Mouse (Mus musculus): ENCODE data around the gene Ces1d. TPM values are rescaled to one million over a fixed set of nuclear protein-coding genes. Genes with fewer than 3 reads are reported as not detected.

Ces1d gene
- total RNA-seq (2014; rRNA removed; ENCODE audit: low replicate concordance) (0.50 TPM in 1 of 2 replicates, not detected in the other), polyA plus RNA-seq (2015; fragmentation: Nextera tagmentation; extraction: Ambion mirVana) (1.5 and 2.1 TPM in 2 replicates)

DNA sequence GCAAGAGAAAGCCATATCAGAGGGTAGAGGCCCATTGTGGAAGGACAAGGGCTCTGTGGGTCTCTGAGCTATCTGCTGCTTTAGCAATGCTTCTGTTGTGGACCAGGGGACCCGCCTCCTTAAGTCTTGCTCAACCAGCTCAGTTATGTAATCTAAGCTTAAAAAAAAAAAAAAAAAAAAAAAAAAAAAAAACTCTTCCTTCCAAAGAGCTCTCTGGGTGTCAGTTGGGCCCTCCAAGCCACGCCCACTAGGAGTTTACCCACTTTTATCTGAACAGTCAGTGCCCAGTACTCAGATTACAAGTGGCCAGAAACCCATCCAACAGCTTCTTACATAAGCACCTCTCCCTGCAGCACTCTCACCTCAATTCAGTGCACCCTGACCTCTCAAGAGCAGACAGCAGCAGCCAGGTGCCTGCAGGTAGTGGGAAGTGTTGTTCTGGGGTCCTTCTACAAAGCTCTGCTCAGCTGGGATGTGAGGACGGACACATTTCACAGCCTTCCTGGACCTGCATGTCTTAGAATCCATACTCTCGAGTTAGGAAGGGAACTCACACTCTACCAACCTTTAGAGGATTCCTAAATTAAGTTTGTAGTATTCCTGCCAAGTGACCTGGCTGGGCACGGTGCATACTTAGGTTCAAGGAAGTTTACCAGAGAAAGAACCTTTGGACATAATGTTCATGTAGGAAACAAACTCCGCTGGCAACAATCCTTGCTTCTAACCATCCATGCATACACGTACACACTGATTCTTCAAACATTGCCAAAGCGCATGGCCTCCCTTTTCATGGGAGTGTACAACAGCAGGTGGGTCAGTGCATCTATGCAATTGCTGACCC is at the start of gene Ces1d:
Gene Ces1d, minus strand, starts transcription at position 154 of the 841 bp plus-strand sequence.
- Histone ChIP-seq H3K27me3 (ENCODE audit: control insufficient read depth, insufficient read depth, low read length) (no peaks in the 10 kb centered on the region), H3K4me2 (ENCODE audit: low read depth, low read length) (no peak within 1 kb of the TSS), H3K9me3 (replicated peaks; ENCODE audit: control insufficient read depth, low read length) (no peaks in the 10 kb centered on the region), H3K9ac (replicated peaks; ENCODE audit: low read depth, low read length) (no peak within 1 kb of the TSS), H3K36me3 (replicated peaks; ENCODE audit: control insufficient read depth, insufficient read depth, low read length) (no peaks in the 10 kb centered on the region), H3K4me1 (ENCODE audit: control insufficient read depth, insufficient read depth) (0 out of 2 replicates have a peak, but pooled peaks cover 3% of the 10 kb centered on the region), H3K27ac (ENCODE audit: low read depth) (no peak within 1 kb of the TSS), H3K4me3 (ENCODE audit: low read depth, low read length) (no peak within 1 kb of the TSS)
- 77% methylated on average over 8 of the region's 8 CpGs for WGBS
- DNase-seq (ENCODE audit: low spot score): no peak
- ATAC-seq (ENCODE audit: insufficient read depth, low read depth): no peak
- TF ChIP-seq CTCF (IDR thresholded peaks at IDR 0.05; ENCODE audit: low read depth): no peak
- TF ChIP-seq EP300 (IDR thresholded peaks at IDR 0.05; ENCODE audit: low read depth): no peak

DNA sequence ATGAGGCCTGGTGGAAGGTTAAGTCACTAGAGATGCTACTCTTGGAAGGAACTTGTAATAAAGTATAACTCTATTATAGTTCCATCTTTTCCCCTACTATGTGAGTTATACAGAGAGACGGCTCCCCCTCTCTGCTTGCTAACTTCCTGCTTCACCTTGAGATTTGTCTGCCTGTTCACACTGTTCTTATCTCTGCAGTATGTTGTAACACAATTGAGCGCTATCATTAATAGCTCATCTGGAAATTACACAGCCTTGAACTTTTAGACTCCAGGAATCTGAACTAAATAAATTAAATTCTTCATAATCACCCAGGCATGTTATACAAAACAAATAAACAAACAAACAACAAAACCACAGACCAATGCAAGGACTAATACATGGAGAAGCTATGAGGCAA is 48.4 kb upstream of the Ces1d start:
- no peak overlapping the region for H3K9ac ChIP-seq (replicated peaks; ENCODE audit: low read depth, low read length)
- H3K36me3 ChIP-seq (replicated peaks; ENCODE audit: control insufficient read depth, insufficient read depth, low read length): no peaks in the 10 kb centered on the region
- DNase-seq (ENCODE audit: low spot score): no peak
- no peaks in the 10 kb centered on the region for H3K9me3 ChIP-seq (replicated peaks; ENCODE audit: control insufficient read depth, low read length)
- no peak for ATAC-seq (ENCODE audit: insufficient read depth, low read depth)
- 53% methylated on average over 2 of the region's 2 CpGs for WGBS
- no peaks in the 10 kb centered on the region for H3K4me1 ChIP-seq (ENCODE audit: control insufficient read depth, insufficient read depth)
- H3K4me2 ChIP-seq (ENCODE audit: low read depth, low read length): no peak overlapping the region
- H3K4me3 ChIP-seq (ENCODE audit: low read depth, low read length): no peak overlapping the region
- H3K27ac ChIP-seq (ENCODE audit: low read depth): no peak overlapping the region
- TF ChIP-seq CTCF (IDR thresholded peaks at IDR 0.05; ENCODE audit: low read depth): no peak
- TF ChIP-seq EP300 (IDR thresholded peaks at IDR 0.05; ENCODE audit: low read depth): no peak
- H3K27me3 ChIP-seq (ENCODE audit: control insufficient read depth, insufficient read depth, low read length): no peaks in the 10 kb centered on the region

DNA sequence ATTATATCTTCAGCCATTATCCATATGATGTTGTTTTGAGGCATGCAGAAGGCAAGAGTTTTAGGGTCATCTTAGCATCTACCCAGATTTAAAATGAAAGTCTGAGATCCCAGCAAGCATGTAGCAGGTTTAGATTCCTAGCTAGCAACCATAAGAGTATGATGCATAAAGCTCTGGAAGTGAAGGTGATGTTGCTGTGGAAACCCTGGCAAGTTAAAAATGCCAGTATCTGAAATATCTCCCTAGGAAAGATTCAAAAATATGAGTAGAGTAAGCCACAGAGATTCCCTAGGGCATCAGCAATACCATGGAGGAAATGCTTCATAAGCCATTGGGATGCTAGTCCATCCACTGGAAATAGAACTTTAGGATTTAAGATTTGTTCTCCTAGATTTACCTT is 42.2 kb upstream of the Ces1d start:
- TF ChIP-seq EP300 (IDR thresholded peaks at IDR 0.05; ENCODE audit: low read depth): no peak
- no peak overlapping the region for H3K4me2 ChIP-seq (ENCODE audit: low read depth, low read length)
- H3K27me3 ChIP-seq (ENCODE audit: control insufficient read depth, insufficient read depth, low read length): no peaks in the 10 kb centered on the region
- ATAC-seq (ENCODE audit: insufficient read depth, low read depth) (no peak), DNase-seq (ENCODE audit: low spot score) (no peak)
- no peak overlapping the region for H3K4me3 ChIP-seq (ENCODE audit: low read depth, low read length)
- H3K27ac ChIP-seq (ENCODE audit: low read depth): no peak overlapping the region
- H3K36me3 ChIP-seq (replicated peaks; ENCODE audit: control insufficient read depth, insufficient read depth, low read length): no peaks in the 10 kb centered on the region
- no peak overlapping the region for H3K9ac ChIP-seq (replicated peaks; ENCODE audit: low read depth, low read length)
- H3K4me1 ChIP-seq (ENCODE audit: control insufficient read depth, insufficient read depth): no peaks in the 10 kb centered on the region
- no peaks in the 10 kb centered on the region for H3K9me3 ChIP-seq (replicated peaks; ENCODE audit: control insufficient read depth, low read length)

DNA sequence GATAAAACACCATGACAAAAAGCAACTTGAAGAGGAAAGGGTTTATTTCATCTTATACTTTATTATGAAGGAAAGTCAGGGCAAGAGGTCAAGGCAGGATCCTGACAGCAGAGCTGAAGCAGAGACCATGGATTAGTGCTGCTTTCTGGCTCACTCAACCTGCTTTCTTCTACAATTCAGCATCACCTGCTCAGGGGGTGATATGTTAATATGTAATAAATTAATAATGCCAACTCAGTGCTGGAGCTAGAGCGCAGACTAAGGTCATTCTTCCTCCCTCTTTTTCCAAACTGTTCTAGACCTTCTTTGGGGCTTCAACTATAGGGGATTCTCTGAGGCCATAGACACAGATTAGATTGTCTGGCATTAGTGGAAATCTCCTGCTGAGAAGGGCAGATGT is 38.0 kb upstream of the Ces1d start:
- ATAC-seq (ENCODE audit: insufficient read depth, low read depth): no peak
- Histone ChIP-seq H3K27ac (ENCODE audit: low read depth) (no peak overlapping the region), H3K9ac (replicated peaks; ENCODE audit: low read depth, low read length) (no peak overlapping the region), H3K4me2 (ENCODE audit: low read depth, low read length) (no peak overlapping the region), H3K36me3 (replicated peaks; ENCODE audit: control insufficient read depth, insufficient read depth, low read length) (no peaks in the 10 kb centered on the region), H3K27me3 (ENCODE audit: control insufficient read depth, insufficient read depth, low read length) (no peaks in the 10 kb centered on the region), H3K9me3 (replicated peaks; ENCODE audit: control insufficient read depth, low read length) (no peaks in the 10 kb centered on the region), H3K4me3 (ENCODE audit: low read depth, low read length) (no peak overlapping the region), H3K4me1 (ENCODE audit: control insufficient read depth, insufficient read depth) (no peaks in the 10 kb centered on the region)
- DNase-seq (ENCODE audit: low spot score): no peak
- WGBS: 89% methylated on average over 1 of the region's 1 CpGs
- no peak for TF ChIP-seq EP300 (IDR thresholded peaks at IDR 0.05; ENCODE audit: low read depth)
- TF ChIP-seq CTCF (IDR thresholded peaks at IDR 0.05; ENCODE audit: low read depth): no peak

- TF ChIP-seq CTCF (IDR thresholded peaks at IDR 0.05; ENCODE audit: low read depth) (no peak), EP300 (IDR thresholded peaks at IDR 0.05; ENCODE audit: low read depth) (no peak)
- Histone ChIP-seq H3K27ac (ENCODE audit: low read depth) (no peak overlapping the region), H3K27me3 (ENCODE audit: control insufficient read depth, insufficient read depth, low read length) (no peaks in the 10 kb centered on the region), H3K9me3 (replicated peaks; ENCODE audit: control insufficient read depth, low read length) (no peaks in the 10 kb centered on the region), H3K4me2 (ENCODE audit: low read depth, low read length) (no peak overlapping the region), H3K9ac (replicated peaks; ENCODE audit: low read depth, low read length) (no peak overlapping the region), H3K4me3 (ENCODE audit: low read depth, low read length) (no peak overlapping the region), H3K4me1 (ENCODE audit: control insufficient read depth, insufficient read depth) (no peaks in the 10 kb centered on the region), H3K36me3 (replicated peaks; ENCODE audit: control insufficient read depth, insufficient read depth, low read length) (no peaks in the 10 kb centered on the region)
- ATAC-seq (ENCODE audit: insufficient read depth, low read depth) (no peak), DNase-seq (ENCODE audit: low spot score) (no peak)
- 76% methylated on average over 1 of the region's 1 CpGs for WGBS
Measured at GRCm38 (mm10) chr8:93234706-93235105, 37.1 kb upstream of the Ces1d start.

GRCm38 (mm10) chr8:93234068-93234467 is 36.4 kb upstream of the Ces1d start:
- no peak overlapping the region for H3K4me3 ChIP-seq (ENCODE audit: low read depth, low read length)
- no peaks in the 10 kb centered on the region for H3K27me3 ChIP-seq (ENCODE audit: control insufficient read depth, insufficient read depth, low read length)
- H3K4me1 ChIP-seq (ENCODE audit: control insufficient read depth, insufficient read depth): no peaks in the 10 kb centered on the region
- WGBS: 80% methylated on average over 6 of the region's 6 CpGs
- H3K9ac ChIP-seq (replicated peaks; ENCODE audit: low read depth, low read length): no peak overlapping the region
- H3K27ac ChIP-seq (ENCODE audit: low read depth): no peak overlapping the region
- DNase-seq (ENCODE audit: low spot score) (no peak), ATAC-seq (ENCODE audit: insufficient read depth, low read depth) (no peak)
- H3K9me3 ChIP-seq (replicated peaks; ENCODE audit: control insufficient read depth, low read length): no peaks in the 10 kb centered on the region
- no peak overlapping the region for H3K4me2 ChIP-seq (ENCODE audit: low read depth, low read length)
- TF ChIP-seq CTCF (IDR thresholded peaks at IDR 0.05; ENCODE audit: low read depth) (no peak), EP300 (IDR thresholded peaks at IDR 0.05; ENCODE audit: low read depth) (no peak)
- no peaks in the 10 kb centered on the region for H3K36me3 ChIP-seq (replicated peaks; ENCODE audit: control insufficient read depth, insufficient read depth, low read length)
